Mouse (Mus musculus) bone marrow, adult 2 months (tissue): ENCODE data around the gene Ranbp10.

Experiments
- CTCF ChIP-seq: fragments of 200-500 bp; IDR thresholded peaks from 2 replicates; pipeline ENCODE4 v1.5.1; 2011; ENCODE audit warnings: low read length, control low read depth; ENCODE audit not compliant: control insufficient read depth, insufficient read depth
- POLR2A ChIP-seq: fragments of 200-500 bp; IDR thresholded peaks from 2 replicates; pipeline ENCODE4 v1.6.1; 2011; ENCODE audit warnings: low read depth, mild to moderate bottlenecking, control low read depth, low read length, borderline replicate concordance; ENCODE audit not compliant: control insufficient read depth

GRCm38 (mm10) chr8:105813241-105813640, 13.9 kb downstream of the Ranbp10 start:
- TF ChIP-seq POLR2A (no peak), CTCF (no peak)
